Mouse (Mus musculus): ENCODE results near the gene Ltbr. TPM values are rescaled to one million over a fixed set of nuclear protein-coding genes. Genes with fewer than 3 reads are reported as not detected.

Ltbr gene
- polyA plus RNA-seq, 1 experiment, result not detected

DNA sequence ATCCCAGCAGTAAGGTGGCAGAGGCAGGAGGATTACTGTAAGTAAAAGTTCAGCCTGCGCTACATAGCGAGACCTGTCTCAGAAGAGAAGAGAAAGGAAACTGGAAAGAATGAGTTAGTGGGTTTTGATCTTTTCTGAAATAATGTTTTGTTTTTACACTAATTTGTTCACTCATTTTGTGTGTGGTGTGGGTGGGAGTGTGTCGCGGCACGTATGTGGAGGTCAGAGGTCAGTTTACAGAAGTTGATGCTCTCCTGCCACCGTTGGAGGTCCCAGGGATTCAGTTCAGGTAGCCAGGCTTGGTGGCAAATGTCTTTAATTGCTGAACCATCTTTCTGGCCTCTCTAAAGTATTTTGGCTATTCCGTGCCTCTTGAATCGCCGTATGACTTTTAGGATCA is 49.5 kb downstream of the Ltbr start:
- Histone ChIP-seq H3K27ac (ENCODE audit: insufficient read depth, low read depth, low read length) (no peak overlapping the region), H3K4me3 (ENCODE audit: insufficient read depth, low read depth, low read length) (no peak overlapping the region), H3K4me1 (ENCODE audit: control insufficient read depth, insufficient read depth, low read length) (peaks cover 3% of the 10 kb centered on the region; the same call in 1 of the 2 replicates)
- TF ChIP-seq POLR2A (IDR thresholded peaks at IDR 0.05; ENCODE audit: insufficient read depth, low read depth, low read length) (no peak), CTCF (IDR thresholded peaks at IDR 0.05; ENCODE audit: insufficient read depth, low read depth, low read length) (no peak)
- 90% methylated on average over 9 of the region's 9 CpGs for WGBS

DNA sequence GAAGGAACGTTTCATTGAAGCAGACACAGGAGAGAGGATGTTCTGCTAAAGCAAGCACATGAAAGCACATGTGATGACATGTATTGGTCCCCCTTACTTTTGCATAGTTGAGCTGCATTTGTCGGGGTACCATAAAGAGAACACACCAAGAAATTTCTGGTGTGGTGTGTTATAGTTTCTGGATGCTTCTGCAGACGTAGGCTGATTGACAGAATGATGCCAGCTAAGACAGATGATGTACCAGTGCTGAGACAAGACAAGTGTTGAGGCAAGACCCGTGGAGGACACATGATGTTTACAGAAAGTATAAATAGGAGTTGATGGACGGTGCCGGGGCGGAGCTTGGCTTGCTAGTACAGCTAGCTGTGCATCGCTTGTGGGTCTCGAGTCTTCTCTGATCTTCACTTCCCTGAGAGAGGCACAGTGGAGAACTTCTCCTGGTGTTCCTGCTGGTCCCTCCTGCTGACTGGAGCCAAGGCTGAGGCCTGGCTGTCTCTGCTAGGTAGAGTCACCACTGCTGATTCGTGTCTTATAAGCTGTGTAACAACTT is 53.6 kb downstream of the Ltbr start:
- H3K27ac ChIP-seq (ENCODE audit: insufficient read depth, low read depth, low read length), result no peak overlapping the region
- H3K4me3 ChIP-seq (ENCODE audit: insufficient read depth, low read depth, low read length), result no peak overlapping the region
- 83% methylated on average over 10 of the region's 10 CpGs for WGBS
- no peaks in the 10 kb centered on the region; the same call in none of the 2 replicates for H3K4me1 ChIP-seq (ENCODE audit: control insufficient read depth, insufficient read depth, low read length)
- TF ChIP-seq CTCF (IDR thresholded peaks at IDR 0.05; ENCODE audit: insufficient read depth, low read depth, low read length) (no peak), POLR2A (IDR thresholded peaks at IDR 0.05; ENCODE audit: insufficient read depth, low read depth, low read length) (no peak)

Other genes with a start within 250 kb of the Ltbr start
- gene Lpar5, start 246.0 kb downstream of the Ltbr start, polyA plus RNA-seq (2012; ENCODE audit: insufficient read depth, insufficient read length, low replicate concordance, missing spikeins), result not detected in 2 replicates
- gene Chd4, start 217.9 kb downstream of the Ltbr start, polyA plus RNA-seq (2012; ENCODE audit: insufficient read depth, insufficient read length, low replicate concordance, missing spikeins), result 91.6 and 138 TPM in 2 replicates
- not detected in 2 replicates for gene Nop2, start 182.0 kb downstream of the Ltbr start, polyA plus RNA-seq (2012; ENCODE audit: insufficient read depth, insufficient read length, low replicate concordance, missing spikeins)
- gene Iffo1, start 168.6 kb downstream of the Ltbr start, polyA plus RNA-seq (2012; ENCODE audit: insufficient read depth, insufficient read length, low replicate concordance, missing spikeins), result not detected in 2 replicates
- 844 TPM in 1 of 2 replicates, not detected in the other for gene Gapdh, start 147.4 kb downstream of the Ltbr start, polyA plus RNA-seq (2012; ENCODE audit: insufficient read depth, insufficient read length, low replicate concordance, missing spikeins)
- gene Ncapd2, start 122.2 kb downstream of the Ltbr start, polyA plus RNA-seq (2012; ENCODE audit: insufficient read depth, insufficient read length, low replicate concordance, missing spikeins), result not detected in 2 replicates
- gene Mrpl51, start 122.1 kb downstream of the Ltbr start, polyA plus RNA-seq (2012; ENCODE audit: insufficient read depth, insufficient read length, low replicate concordance, missing spikeins), result not detected in 2 replicates
- 312 and 918 TPM in 2 replicates for gene Vamp1, start 98.3 kb downstream of the Ltbr start, polyA plus RNA-seq (2012; ENCODE audit: insufficient read depth, insufficient read length, low replicate concordance, missing spikeins)
- not detected in 2 replicates for gene Tapbpl, start 82.0 kb downstream of the Ltbr start, polyA plus RNA-seq (2012; ENCODE audit: insufficient read depth, insufficient read length, low replicate concordance, missing spikeins)
- not detected in 2 replicates for gene Cd27, start 76.9 kb downstream of the Ltbr start, polyA plus RNA-seq (2012; ENCODE audit: insufficient read depth, insufficient read length, low replicate concordance, missing spikeins)
- not detected in 2 replicates for gene Tuba3a, start 27.8 kb downstream of the Ltbr start, polyA plus RNA-seq (2012; ENCODE audit: insufficient read depth, insufficient read length, low replicate concordance, missing spikeins)
- gene Scnn1a, start 6.8 kb upstream of the Ltbr start, polyA plus RNA-seq (2012; ENCODE audit: insufficient read depth, insufficient read length, low replicate concordance, missing spikeins), result not detected in 2 replicates
- not detected in 2 replicates for gene Tnfrsf1a, start 35.5 kb upstream of the Ltbr start, polyA plus RNA-seq (2012; ENCODE audit: insufficient read depth, insufficient read length, low replicate concordance, missing spikeins)
- not detected in 2 replicates for gene Plekhg6, start 66.9 kb upstream of the Ltbr start, polyA plus RNA-seq (2012; ENCODE audit: insufficient read depth, insufficient read length, low replicate concordance, missing spikeins)
- gene Cd9, start 180.9 kb upstream of the Ltbr start, polyA plus RNA-seq (2012; ENCODE audit: insufficient read depth, insufficient read length, low replicate concordance, missing spikeins), result not detected in 2 replicates
- gene Vwf, start 232.9 kb upstream of the Ltbr start, polyA plus RNA-seq (2012; ENCODE audit: insufficient read depth, insufficient read length, low replicate concordance, missing spikeins), result not detected in 2 replicates